Mouse (Mus musculus) heart, adult 9 months (tissue): ENCODE data around the gene Nipal4.

Source experiments
- DNase-seq, 2 experiments: peaks; one replicate each; pipeline ENCODE4 v3.0.0; 2022; ENCODE audit warnings: low spot score in 2 of 2

Nipal4 gene

GRCm38 (mm10) chr11:46157462-46157861, 8.8 kb downstream of the Nipal4 start:
- no peak for DNase-seq

- no peak for DNase-seq
Observed at GRCm38 (mm10) chr11:46156945-46157344, 9.4 kb downstream of the Nipal4 start.

- no peak for DNase-seq
Observed at GRCm38 (mm10) chr11:46146619-46147018, 19.7 kb downstream of the Nipal4 start.

GRCm38 (mm10) chr11:46145163-46145875, 21.0 kb downstream of the Nipal4 start:
- DNase-seq: no peak

GRCm38 (mm10) chr11:46143342-46143741, 23.0 kb downstream of the Nipal4 start:
- DNase-seq: no peak

- no peak for DNase-seq
Observed at GRCm38 (mm10) chr11:46134899-46135298, 31.4 kb downstream of the Nipal4 start.

- DNase-seq: no peak
Observed at GRCm38 (mm10) chr11:46131022-46131986, 35.0 kb downstream of the Nipal4 start.

GRCm38 (mm10) chr11:46128548-46128945, 37.8 kb downstream of the Nipal4 start:
- peak; percentile 69 to 82 for DNase-seq

- DNase-seq: peak; percentile 83 to 90
Observed at GRCm38 (mm10) chr11:46127621-46128547, 38.4 kb downstream of the Nipal4 start.

GRCm38 (mm10) chr11:46126827-46127410, 39.4 kb downstream of the Nipal4 start:
- no peak for DNase-seq

GRCm38 (mm10) chr11:46126317-46126716, 40.0 kb downstream of the Nipal4 start:
- DNase-seq: no peak

- no peak for DNase-seq
Observed at GRCm38 (mm10) chr11:46125835-46126229, 40.5 kb downstream of the Nipal4 start.

- DNase-seq: no peak
Observed at GRCm38 (mm10) chr11:46125093-46125834, 41.0 kb downstream of the Nipal4 start.

- DNase-seq: no peak
Observed at GRCm38 (mm10) chr11:46123328-46123866, 42.9 kb downstream of the Nipal4 start.

GRCm38 (mm10) chr11:46122875-46123274, 43.4 kb downstream of the Nipal4 start:
- DNase-seq: peak in 1 of 2 experiments; percentile 67

GRCm38 (mm10) chr11:46121666-46122065, 44.6 kb downstream of the Nipal4 start:
- DNase-seq: no peak

- DNase-seq: peak in 1 of 2 experiments; percentile 63
Observed at GRCm38 (mm10) chr11:46120084-46120483, 46.2 kb downstream of the Nipal4 start.

GRCm38 (mm10) chr11:46119624-46120023, 46.7 kb downstream of the Nipal4 start:
- peak in 1 of 2 experiments; percentile 81 for DNase-seq

- DNase-seq: no peak
Observed at GRCm38 (mm10) chr11:46116510-46116909, 49.8 kb downstream of the Nipal4 start.
